Mouse (Mus musculus): Measurements from ENCODE around the gene Nr4a1.

DNA sequence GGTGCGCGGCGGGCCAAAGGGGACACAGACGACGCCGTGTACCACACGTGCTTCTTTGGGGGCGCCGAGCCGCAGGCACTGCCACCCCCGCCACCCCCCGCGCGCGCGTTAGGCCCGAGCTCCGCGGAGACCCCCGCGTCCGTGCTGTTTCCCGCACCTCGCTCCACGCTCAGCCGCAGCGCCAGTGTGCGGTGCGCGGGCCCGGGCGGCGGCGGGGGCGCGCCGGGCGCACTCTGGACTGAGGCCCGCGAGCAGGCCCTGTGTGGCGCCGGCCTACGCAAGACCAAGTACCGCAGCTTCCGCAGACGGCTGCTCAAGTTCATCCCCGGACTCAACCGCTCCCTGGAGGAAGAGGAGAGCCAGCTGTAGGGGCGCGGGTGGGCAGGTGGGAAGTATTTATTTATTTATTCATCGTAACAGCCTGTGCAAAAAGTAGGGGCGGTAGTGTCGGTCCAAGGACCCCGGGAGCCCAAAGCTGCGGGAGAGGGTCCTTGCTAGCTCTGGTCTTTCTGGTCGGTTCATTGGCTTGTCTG is 22.4 kb upstream of the Nr4a1 start:
- no peak for TF ChIP-seq CTCF (IDR thresholded peaks at IDR 0.05; ENCODE audit: low read depth)
- no peak for TF ChIP-seq EP300 (IDR thresholded peaks at IDR 0.05; ENCODE audit: low read depth)

Data from heart, postnatal 0 days (tissue).